Mouse (Mus musculus) lung, adult 2 months (tissue): ENCODE measurements around the gene Lce1e.

ENCODE experiments used
- CTCF ChIP-seq: fragments of 200-500 bp; IDR thresholded peaks from 2 replicates; pipeline ENCODE4 v1.5.1; 2011; ENCODE audit warnings: mild to moderate bottlenecking, low read length, control low read depth; ENCODE audit not compliant: insufficient read depth
- POLR2A ChIP-seq: fragments of 200-500 bp; IDR thresholded peaks from 2 replicates; pipeline ENCODE4 v1.6.1; 2011; ENCODE audit warnings: low read depth, mild to moderate bottlenecking, control low read depth, low read length, borderline replicate concordance; ENCODE audit errors: extremely low read depth

DNA sequence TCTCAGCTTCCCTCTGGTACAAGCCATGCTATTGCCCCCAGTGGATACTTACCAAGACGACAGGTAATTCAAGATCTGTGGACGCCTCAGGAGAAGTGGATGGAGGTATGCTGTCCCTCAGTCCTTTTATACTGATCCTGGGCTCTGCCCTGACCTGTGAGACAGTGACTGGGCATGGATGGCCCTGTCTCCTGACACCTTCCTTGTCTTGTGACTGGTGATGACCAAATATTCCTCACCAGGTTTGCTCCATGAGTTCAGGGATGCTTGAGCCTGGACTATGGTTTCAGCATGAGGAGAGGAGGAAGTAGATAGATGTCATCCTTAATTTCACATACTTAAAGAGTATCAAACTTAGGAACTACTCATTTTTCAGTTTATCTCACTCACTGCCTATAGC, 21.8 kb downstream of the Lce1e start, which contains the start of gene Lce1d:
- TF ChIP-seq CTCF, result no peak
- TF ChIP-seq POLR2A, result no peak
